Mouse (Mus musculus): ENCODE measurements around the gene Gm35315.
"Not testable (repeated sequence)": the region's sequence is repeated elsewhere in the genome, so short reads cannot be mapped to it uniquely, and the experiment has no call there.

The Gm35315 gene

GRCm38 (mm10) chr5:110122380-110122779, 28.2 kb upstream of the Gm35315 start:
- H3K4me1 ChIP-seq (replicated peaks; ENCODE audit: low read depth, low read length) = peaks cover 39% of the 10 kb centered on the region
- not testable (repeated sequence) for H3K27me3 ChIP-seq (ENCODE audit: insufficient read depth, low read length)
- H3K9me3 ChIP-seq (ENCODE audit: low read length) = peaks cover 25% of the 10 kb centered on the region
- TF ChIP-seq NANOG (IDR thresholded peaks at IDR 0.05; ENCODE audit: borderline replicate concordance, low read length) = peak; percentile 52; the same call in 1 of the 2 replicates
- H3K4me3 ChIP-seq (replicated peaks; ENCODE audit: low read length) = peak overlapping the region; percentile 41; the same call in 1 of the 2 replicates
- peaks cover 35% of the 10 kb centered on the region for H3K36me3 ChIP-seq (ENCODE audit: insufficient read depth, low read length)

DNA sequence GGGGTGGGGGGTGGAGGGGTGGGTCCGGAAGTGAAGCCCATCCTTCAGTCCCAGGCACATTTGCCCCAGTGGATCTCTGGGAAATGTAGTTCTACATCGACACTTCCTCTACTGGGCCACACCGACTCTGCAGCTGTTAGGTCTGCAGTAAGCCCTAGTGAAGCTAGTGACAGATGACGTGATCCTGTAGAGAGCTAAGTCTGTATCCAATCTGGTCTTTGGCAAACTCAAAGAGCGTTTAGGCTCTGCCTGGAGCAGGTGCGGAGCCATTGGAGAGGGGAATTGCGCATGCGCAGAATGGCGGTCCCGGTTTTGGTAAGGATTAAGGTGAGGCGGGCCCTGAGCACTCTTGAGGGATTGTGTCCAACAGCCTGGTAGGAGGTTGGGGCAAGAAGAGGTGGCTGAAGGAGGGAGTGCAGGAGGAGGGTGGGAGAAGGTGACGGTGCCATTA, 15.8 kb upstream of the Gm35315 start, which contains the start of gene Zfp605:
TSS of gene Zfp605 (plus strand) at position 102 of the 451 bp plus-strand sequence.
- H3K9me3 ChIP-seq (ENCODE audit: low read length) = no peaks in the 10 kb centered on the region
- H3K27me3 ChIP-seq (ENCODE audit: insufficient read depth, low read length) = no peaks in the 10 kb centered on the region
- peaks cover 36% of the 10 kb centered on the region for H3K4me1 ChIP-seq (replicated peaks; ENCODE audit: low read depth, low read length)
- peak within 1 kb of the TSS; percentile 85 for H3K4me3 ChIP-seq (replicated peaks; ENCODE audit: low read length)
- TF ChIP-seq CTCF (conservative IDR thresholded peaks at IDR 0.05; ENCODE audit: low read length) (no peak), NANOG (IDR thresholded peaks at IDR 0.05; ENCODE audit: borderline replicate concordance, low read length) (no peak)
- peaks cover 42% of the 10 kb centered on the region for H3K36me3 ChIP-seq (ENCODE audit: insufficient read depth, low read length)

DNA sequence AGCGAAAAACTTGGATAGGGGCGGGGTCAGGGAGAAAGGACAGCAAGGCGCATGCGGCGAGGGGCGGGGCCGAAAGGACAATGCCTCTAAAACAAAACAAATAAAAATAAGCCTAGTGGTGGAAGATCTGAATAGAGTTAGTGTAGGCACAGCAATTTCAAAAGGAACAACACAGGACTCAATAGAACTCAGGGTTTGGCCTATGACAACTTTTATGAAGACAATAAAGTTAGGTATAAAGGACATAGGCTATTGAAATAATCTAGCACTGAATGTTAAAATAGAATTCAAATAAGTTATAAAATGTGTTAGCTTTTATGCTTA, 14.0 kb upstream of the Gm35315 start:
- Histone ChIP-seq H3K4me3 (replicated peaks; ENCODE audit: low read length) (peak overlapping the region; percentile 94), H3K27me3 (ENCODE audit: insufficient read depth, low read length) (no peaks in the 10 kb centered on the region), H3K4me1 (replicated peaks; ENCODE audit: low read depth, low read length) (peaks cover 54% of the 10 kb centered on the region), H3K36me3 (ENCODE audit: insufficient read depth, low read length) (peaks cover 50% of the 10 kb centered on the region), H3K9me3 (ENCODE audit: low read length) (no peaks in the 10 kb centered on the region)
- TF ChIP-seq CTCF (conservative IDR thresholded peaks at IDR 0.05; ENCODE audit: low read length) (no peak), POU5F1 (IDR thresholded peaks at IDR 0.05; ENCODE audit: borderline replicate concordance, low read length) (no peak), NANOG (IDR thresholded peaks at IDR 0.05; ENCODE audit: borderline replicate concordance, low read length) (no peak)

DNA sequence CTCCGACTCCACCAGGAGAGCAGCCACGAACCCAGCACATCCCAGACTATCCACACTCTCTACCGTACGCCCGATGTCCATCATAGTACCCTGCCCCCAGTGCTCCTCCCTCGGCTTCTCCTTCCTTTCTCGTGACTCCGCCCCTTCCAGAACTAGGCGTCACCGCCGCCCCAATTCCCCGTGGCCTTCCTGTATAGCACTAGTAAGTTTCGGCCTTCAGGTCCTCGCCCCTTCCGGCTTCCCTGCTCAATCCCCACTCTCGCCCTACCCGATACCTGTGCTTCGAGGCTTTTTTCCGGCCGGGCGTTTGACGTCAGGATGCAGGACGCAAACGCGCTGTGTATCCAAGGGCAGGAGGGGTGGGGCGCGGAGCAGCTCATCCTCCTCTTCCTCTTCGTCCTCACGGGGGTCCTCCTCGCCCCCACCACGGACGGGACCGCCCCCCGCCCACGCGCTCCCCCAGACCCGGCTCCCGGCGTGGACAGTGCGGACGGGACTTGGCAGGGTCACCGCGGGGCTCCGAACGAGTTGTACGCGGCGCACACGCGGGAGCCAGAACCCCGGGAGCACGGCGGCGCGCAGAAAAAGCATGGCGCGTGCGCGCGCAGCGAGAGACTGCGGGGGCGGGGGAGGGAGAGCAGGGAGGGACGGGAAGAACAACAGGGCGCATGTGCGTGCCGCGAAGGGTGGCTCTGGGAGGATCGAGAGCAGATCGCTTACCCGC, 13.5 kb upstream of the Gm35315 start, which contains the start of gene Gtpbp6:
TSS of gene Gtpbp6 (minus strand) at position 617 of the 724 bp plus-strand sequence.
- Histone ChIP-seq H3K27me3 (ENCODE audit: insufficient read depth, low read length) (no peaks in the 10 kb centered on the region), H3K4me3 (replicated peaks; ENCODE audit: low read length) (peak within 1 kb of the TSS; percentile 94), H3K9me3 (ENCODE audit: low read length) (no peaks in the 10 kb centered on the region), H3K36me3 (ENCODE audit: insufficient read depth, low read length) (peaks cover 50% of the 10 kb centered on the region), H3K4me1 (replicated peaks; ENCODE audit: low read depth, low read length) (peaks cover 59% of the 10 kb centered on the region)
- TF ChIP-seq POU5F1 (IDR thresholded peaks at IDR 0.05; ENCODE audit: borderline replicate concordance, low read length) = no peak
- no peak for TF ChIP-seq NANOG (IDR thresholded peaks at IDR 0.05; ENCODE audit: borderline replicate concordance, low read length)
- no peak for TF ChIP-seq CTCF (conservative IDR thresholded peaks at IDR 0.05; ENCODE audit: low read length)

DNA sequence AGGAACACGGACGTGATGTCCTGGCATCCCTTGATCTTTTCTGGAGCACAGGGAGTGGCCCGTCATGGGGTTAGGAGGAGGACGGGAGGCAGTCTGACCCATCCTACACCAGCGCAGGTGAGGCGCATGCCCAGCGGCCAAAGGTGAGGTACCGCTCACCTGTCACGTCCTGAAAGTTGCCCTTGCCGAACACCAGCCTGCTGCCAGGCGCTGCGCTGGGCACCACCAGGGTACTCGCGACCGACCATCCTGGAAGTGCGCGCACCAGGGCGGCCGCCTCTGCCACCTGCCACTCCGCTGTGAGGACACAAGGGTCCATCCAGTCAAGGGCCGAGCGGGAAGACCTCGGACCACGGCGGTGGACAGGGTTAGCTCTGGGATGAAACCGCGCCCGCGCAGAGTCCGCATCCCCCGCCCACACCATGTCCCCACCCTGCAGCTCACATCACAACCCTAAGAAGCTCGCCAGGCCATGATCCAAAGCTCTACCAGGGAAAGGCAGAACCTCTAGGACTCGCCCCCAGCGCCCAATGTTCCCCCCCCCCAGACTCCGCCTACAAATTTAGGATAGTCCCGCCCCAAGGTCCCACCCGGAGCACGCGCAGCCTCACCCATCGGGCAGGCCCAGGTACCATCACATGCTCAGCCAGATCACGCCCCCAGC, 12.8 kb upstream of the Gm35315 start:
- H3K4me3 ChIP-seq (replicated peaks; ENCODE audit: low read length) = peak overlapping the region; percentile 94
- TF ChIP-seq CTCF (conservative IDR thresholded peaks at IDR 0.05; ENCODE audit: low read length) = no peak
- TF ChIP-seq POU5F1 (IDR thresholded peaks at IDR 0.05; ENCODE audit: borderline replicate concordance, low read length) = no peak
- TF ChIP-seq NANOG (IDR thresholded peaks at IDR 0.05; ENCODE audit: borderline replicate concordance, low read length) = no peak
- peaks cover 65% of the 10 kb centered on the region for H3K4me1 ChIP-seq (replicated peaks; ENCODE audit: low read depth, low read length)
- peaks cover 53% of the 10 kb centered on the region for H3K36me3 ChIP-seq (ENCODE audit: insufficient read depth, low read length)
- H3K27me3 ChIP-seq (ENCODE audit: insufficient read depth, low read length) = no peaks in the 10 kb centered on the region
- no peaks in the 10 kb centered on the region for H3K9me3 ChIP-seq (ENCODE audit: low read length)

DNA sequence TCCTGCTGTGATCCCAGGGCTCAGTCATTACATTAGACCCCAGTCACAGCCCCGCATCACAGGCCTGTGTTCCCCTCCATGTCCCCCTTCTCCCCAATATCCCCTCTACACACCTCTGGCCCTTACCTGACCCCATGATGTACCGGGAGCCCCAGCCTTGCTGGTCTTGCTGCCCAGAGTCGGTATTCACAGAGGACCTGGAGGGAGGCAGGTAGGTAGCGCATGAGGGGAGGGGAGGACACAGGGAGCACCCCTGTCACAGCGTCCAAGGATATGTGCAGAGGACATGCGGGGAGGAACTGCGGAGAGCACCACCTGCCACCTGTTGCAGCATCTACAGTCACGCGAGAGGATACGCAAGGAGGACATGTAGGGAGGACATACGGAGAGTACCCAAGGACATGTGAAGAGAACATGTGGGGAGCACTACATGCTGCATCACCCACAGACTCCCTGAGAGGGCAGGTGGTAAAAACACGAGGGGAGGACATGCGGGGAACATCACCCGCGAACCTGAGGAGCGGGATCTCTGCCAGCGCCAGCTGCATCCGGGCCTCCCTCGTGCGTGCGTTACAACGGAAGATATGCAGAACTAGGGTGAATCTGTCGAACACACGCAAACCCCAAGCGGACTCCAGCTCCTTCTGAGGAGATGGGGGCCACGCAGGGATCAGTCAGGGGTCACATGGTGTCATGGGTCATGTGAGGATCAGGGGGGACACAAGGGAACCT, 12.1 kb upstream of the Gm35315 start:
- Histone ChIP-seq H3K27me3 (ENCODE audit: insufficient read depth, low read length) (no peaks in the 10 kb centered on the region), H3K36me3 (ENCODE audit: insufficient read depth, low read length) (peaks cover 50% of the 10 kb centered on the region)

GRCm38 (mm10) chr5:110104616-110105380, 10.6 kb upstream of the Gm35315 start:
- TF ChIP-seq CTCF (conservative IDR thresholded peaks at IDR 0.05; ENCODE audit: low read length) = no peak
- no peak for TF ChIP-seq POU5F1 (IDR thresholded peaks at IDR 0.05; ENCODE audit: borderline replicate concordance, low read length)
- no peak for TF ChIP-seq NANOG (IDR thresholded peaks at IDR 0.05; ENCODE audit: borderline replicate concordance, low read length)
- Histone ChIP-seq H3K27me3 (ENCODE audit: insufficient read depth, low read length) (no peaks in the 10 kb centered on the region), H3K36me3 (ENCODE audit: insufficient read depth, low read length) (peaks cover 50% of the 10 kb centered on the region), H3K4me1 (replicated peaks; ENCODE audit: low read depth, low read length) (peaks cover 80% of the 10 kb centered on the region), H3K9me3 (ENCODE audit: low read length) (no peaks in the 10 kb centered on the region), H3K4me3 (replicated peaks; ENCODE audit: low read length) (peak overlapping the region; percentile 94)

More for the DNA sequence above, 12.1 kb upstream of the Gm35315 start:
- Histone ChIP-seq H3K4me3 (replicated peaks; ENCODE audit: low read length) (peak overlapping the region; percentile 94), H3K4me1 (replicated peaks; ENCODE audit: low read depth, low read length) (peaks cover 72% of the 10 kb centered on the region), H3K9me3 (ENCODE audit: low read length) (no peaks in the 10 kb centered on the region)
- TF ChIP-seq POU5F1 (IDR thresholded peaks at IDR 0.05; ENCODE audit: borderline replicate concordance, low read length) = no peak
- no peak for TF ChIP-seq NANOG (IDR thresholded peaks at IDR 0.05; ENCODE audit: borderline replicate concordance, low read length)
- no peak for TF ChIP-seq CTCF (conservative IDR thresholded peaks at IDR 0.05; ENCODE audit: low read length)
